Mouse (Mus musculus) embryonic fibroblast, embryonic 13.5 days (primary cell): ENCODE measurements around the gene Exosc8. TPM values are rescaled to one million over a fixed set of nuclear protein-coding genes. Genes with fewer than 3 reads are reported as not detected.
A peak's percentile ranks its signal among the peaks of the same experiment; 100 is the strongest.
"Not testable (repeated sequence)": the region's sequence is repeated elsewhere in the genome, so short reads cannot be mapped to it uniquely, and the experiment has no call there.

Experiments
- H3K27ac ChIP-seq: 2 replicates; pipeline ENCODE4 v1.5.1; 2012; ENCODE audit warnings: low read length, control low read depth, inconsistent platforms; ENCODE audit not compliant: insufficient read depth
- H3K4me1 ChIP-seq: 2 replicates; pipeline ENCODE4 v1.6.1; 2011; ENCODE audit warnings: low read length; ENCODE audit not compliant: control insufficient read depth, insufficient read depth
- H3K4me3 ChIP-seq: 2 replicates; pipeline ENCODE4 v1.5.1; 2011; ENCODE audit warnings: mild to moderate bottlenecking, control low read depth, low read length; ENCODE audit not compliant: insufficient read depth
- CTCF ChIP-seq: IDR thresholded peaks from 2 replicates; pipeline ENCODE4 v1.5.1; 2011; ENCODE audit warnings: mild to moderate bottlenecking, control low read depth, low read length, moderate library complexity, borderline replicate concordance; ENCODE audit not compliant: insufficient read depth
- POLR2A ChIP-seq: IDR thresholded peaks from 2 replicates; pipeline ENCODE4 v1.6.1; 2011; ENCODE audit warnings: low read depth, mild to moderate bottlenecking, control low read depth, low read length, moderate library complexity
- polyA plus RNA-seq: library from polyadenylated mRNA; stranded (reverse); fragments of >200 nt; gene quantifications from 2 replicates; pipeline ENCODE4 v1.2.4, GENCODE M21; 2011; ENCODE audit warnings: low read depth; ENCODE audit not compliant: missing spikeins, insufficient read length

Gene Exosc8
- 57.4 and 81.5 TPM in 2 replicates for polyA plus RNA-seq

DNA sequence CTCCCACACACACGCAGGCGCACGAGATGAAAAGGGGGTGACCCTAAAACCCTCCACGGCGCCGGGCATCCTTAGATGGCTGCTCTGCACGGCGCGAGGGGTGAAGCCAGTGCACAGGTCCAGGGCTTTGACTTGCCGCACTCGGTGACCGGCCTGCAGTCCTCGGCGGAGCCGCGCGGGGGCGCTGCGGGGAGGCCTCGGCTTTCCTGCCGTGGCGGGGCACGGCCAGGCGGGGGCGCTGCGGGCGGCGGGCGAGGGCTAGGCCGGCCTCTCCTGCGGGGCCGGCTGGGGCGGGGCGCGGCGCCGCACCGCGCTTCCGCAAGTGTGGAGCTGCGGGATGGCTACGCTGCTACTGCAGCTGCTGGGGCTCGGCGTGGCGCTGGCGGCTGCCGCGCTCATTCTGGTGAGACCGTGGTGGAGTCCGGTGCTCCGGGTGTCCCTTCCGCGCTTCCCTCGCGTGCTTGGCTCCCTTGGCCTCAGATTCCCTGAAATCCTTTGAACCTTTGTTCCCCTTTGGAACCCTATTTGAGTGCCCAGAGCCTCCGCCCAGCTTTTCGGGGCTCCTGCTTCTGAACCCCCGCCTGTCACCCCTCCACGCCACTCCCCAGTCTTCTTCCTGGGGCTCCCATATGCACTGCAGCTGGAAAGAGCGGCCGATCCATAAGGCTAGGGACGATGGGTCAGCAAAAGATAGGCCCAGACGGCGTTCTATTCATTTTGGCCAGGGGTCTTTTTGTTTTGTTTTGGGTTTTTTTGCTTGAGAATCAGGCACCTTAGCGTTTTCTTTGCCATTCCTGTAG lies at the start of gene Exosc8, which contains the start of gene Alg5:
Gene Exosc8 (minus strand): TSS at position 147 of the 800 bp plus-strand sequence.
Gene Alg5 (plus strand): TSS at position 293 of the 800 bp plus-strand sequence.
- H3K4me3 ChIP-seq = peak within 1 kb of the TSS; percentile 96
- peaks cover 4% of the 10 kb centered on the region; the same call in 1 of the 2 replicates for H3K4me1 ChIP-seq
- H3K27ac ChIP-seq = peak within 1 kb of the TSS; percentile 95
- peak; percentile 80 for TF ChIP-seq CTCF
- TF ChIP-seq POLR2A = peak; percentile 90

DNA sequence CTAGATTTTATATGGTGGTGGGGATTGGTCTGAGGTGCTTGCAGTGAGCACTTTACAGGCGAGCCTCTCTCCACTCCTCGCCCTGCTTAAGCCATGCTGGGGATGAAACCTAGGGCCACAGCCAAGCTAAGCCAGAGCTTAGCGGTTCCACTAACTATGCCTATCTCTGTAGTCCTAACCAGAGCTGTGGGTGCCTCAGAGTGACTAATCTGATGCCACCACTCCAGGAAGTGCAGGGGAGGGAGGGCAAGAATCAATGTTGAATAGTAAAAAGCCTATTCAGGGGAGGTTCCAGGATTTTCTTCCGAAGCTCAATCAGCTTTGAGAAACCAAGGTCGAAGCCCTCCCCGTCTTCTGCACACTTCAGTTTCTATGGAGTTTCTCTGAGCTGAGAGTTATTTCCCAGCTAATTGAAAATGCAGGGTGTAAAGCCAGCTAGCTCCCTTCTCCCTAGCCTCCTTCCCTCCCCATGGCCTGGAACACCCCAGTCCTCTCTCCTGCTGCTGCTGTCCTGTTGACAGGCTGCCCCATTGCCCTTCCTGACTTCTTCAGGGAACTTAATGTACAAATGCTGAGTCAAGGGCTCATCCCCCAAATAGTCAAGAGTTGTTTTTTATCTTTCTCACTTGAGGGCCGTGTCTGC lies 40.9 kb upstream of the Exosc8 start:
- Histone ChIP-seq H3K4me1 (no peaks in the 10 kb centered on the region), H3K4me3 (no peak overlapping the region), H3K27ac (no peak overlapping the region)
- no peak for TF ChIP-seq CTCF
- TF ChIP-seq POLR2A = no peak

DNA sequence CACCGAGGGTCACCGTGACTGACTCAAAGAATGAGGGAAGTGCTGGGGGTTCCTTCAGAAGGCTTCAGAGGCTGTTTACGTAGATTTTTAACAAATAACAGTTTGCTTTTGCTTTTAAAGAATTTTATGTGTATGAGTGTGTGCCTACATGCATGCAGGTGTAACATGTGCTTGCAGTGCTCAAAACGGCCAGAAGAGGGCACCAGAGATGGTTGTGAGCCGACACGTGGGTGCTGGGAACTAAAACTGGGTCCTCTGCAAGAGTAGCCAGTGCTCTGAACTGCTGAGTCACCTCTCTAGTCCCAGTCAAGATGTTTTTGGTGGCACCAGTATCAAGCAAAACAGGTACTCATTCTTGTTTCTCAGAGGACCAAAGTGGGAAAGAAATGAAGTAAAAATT lies 38.4 kb upstream of the Exosc8 start:
- no peaks in the 10 kb centered on the region for H3K4me1 ChIP-seq
- H3K27ac ChIP-seq = no peak overlapping the region
- no peak for TF ChIP-seq POLR2A
- no peak for TF ChIP-seq CTCF
- H3K4me3 ChIP-seq = no peak overlapping the region

DNA sequence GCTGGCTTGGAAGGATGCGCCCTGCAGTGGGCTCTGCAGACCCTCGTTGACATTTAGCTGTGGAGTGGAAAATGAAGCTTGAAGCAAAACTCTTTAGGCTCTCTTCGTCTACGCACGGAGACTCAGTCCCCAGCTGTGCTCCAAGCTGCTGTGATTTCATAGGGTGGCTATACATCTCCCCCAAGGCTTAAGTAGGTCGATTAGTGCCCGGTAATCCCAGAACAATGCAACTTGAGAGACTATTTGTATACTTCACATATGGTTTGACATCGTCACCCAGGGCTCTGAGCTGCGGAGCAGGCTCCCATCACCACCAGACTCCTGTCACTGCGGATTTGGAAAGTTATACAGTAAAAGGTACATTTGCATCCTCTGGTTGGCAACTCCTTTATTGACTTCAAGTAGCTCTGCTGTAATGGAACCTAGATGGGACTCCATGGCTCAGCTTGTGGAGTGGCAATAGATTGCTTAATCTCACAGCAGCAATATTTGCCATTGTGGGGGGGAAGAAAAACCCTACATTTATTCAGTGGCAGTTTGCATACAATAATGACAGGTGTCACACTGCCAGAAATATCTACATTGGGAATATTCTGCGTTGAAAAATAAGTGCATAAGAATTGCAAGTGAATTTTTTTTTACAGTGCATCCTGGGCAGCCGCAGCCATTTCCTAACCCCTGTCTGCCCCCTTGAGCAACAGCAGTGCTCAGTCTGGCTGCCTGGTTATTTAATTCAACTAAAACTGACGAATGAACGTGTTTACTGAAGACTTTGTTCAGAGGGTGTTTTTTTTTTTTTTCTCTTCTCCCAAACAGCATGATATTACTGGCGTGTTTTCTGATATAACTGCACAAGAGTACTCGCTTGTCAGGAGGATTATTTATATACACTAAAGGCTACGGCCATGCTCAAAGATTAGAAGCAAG lies 34.4 kb upstream of the Exosc8 start:
- Histone ChIP-seq H3K4me3 (no peak overlapping the region), H3K27ac (no peak overlapping the region), H3K4me1 (no peaks in the 10 kb centered on the region)
- TF ChIP-seq CTCF (no peak), POLR2A (no peak)

DNA sequence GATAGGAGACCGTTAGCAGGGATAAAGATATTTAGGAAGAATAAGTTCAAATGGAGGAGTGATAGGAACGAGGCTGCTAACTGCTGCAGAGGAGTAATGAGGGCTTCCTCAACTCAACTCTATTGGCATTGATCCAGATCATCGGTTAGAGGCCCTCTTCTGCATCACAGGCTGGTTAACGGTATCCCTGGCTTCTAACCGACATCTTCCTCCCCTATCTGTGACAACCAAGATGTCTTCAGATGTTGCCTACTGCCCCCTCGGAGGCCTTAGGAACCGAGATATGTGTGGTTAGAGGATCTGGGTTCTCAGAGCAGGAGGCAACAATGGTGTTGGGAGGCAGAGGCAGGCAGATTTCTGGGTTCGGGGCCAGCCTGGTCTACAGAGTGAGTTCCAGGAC lies 33.4 kb upstream of the Exosc8 start:
- TF ChIP-seq CTCF = no peak

DNA sequence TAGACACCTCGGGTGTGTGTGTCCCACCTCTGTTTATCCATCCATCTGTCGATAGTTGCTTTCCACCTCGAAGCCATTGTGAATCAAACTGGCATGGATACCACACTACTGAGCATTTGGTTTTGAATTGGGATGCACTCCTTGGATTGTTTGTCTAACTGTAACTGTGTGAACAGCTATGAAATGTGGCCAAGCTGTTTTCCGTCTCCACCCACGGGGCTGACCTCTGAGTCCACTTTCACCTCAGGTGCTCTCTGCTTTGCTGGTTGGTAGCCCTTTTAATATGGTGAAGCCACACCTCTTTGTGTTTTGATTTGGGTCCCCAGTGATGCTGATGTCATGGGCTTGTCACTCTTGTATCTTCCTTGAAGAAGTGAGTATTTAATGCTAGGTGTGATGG lies 31.6 kb upstream of the Exosc8 start:
- Histone ChIP-seq H3K4me3 (no peak overlapping the region), H3K27ac (no peak overlapping the region), H3K4me1 (no peaks in the 10 kb centered on the region)
- no peak for TF ChIP-seq CTCF
- no peak for TF ChIP-seq POLR2A

More for the DNA sequence above, 33.4 kb upstream of the Exosc8 start:
- no peaks in the 10 kb centered on the region for H3K4me1 ChIP-seq
- H3K4me3 ChIP-seq = no peak overlapping the region
- H3K27ac ChIP-seq = no peak overlapping the region

DNA sequence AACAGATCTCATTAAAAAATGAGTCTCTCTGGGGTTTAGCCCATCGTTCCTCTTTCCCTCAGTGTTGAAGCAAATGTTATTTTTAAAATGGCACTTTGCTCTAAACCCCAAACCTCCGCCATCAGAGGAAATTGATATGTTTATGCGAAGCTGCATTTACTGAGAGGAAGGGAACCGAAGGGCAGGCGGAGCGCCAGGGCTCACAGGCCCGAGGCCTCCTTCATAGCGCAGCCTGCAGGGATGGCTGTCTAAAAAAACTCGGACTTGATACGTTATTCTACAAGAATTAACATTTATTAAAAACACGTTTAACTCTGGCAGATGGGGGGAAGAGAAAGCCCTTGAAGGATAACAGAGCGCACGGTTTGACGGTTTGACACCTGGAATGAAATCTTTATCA lies 30.8 kb upstream of the Exosc8 start:
- TF ChIP-seq POLR2A (no peak), CTCF (no peak)
- no peak overlapping the region for H3K4me3 ChIP-seq
- no peak overlapping the region for H3K27ac ChIP-seq
- H3K4me1 ChIP-seq = no peaks in the 10 kb centered on the region

DNA sequence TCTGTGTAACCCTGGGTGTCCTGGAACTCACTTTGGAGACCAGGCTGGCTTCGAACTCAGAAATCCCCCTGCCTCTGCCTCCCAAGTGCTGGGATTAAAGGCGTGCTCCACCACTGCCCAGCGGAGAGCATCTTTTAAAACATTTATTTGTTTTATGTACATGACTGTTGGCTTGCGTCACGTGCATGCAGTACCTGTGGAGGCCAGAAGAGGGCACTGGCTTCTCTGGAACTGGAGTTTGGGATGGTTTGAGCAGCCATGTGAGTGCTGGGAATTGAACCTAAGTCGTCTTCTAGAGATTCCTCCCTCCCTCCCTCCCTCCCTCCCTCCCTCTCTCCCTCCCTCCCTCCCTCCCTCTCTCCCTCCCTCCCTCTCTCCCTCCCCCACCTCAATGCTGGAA lies 30.3 kb upstream of the Exosc8 start:
- peak; percentile 31; the same call in 1 of the 2 replicates for TF ChIP-seq CTCF
- not testable (repeated sequence) for H3K27ac ChIP-seq, H3K4me1 ChIP-seq, H3K4me3 ChIP-seq

DNA sequence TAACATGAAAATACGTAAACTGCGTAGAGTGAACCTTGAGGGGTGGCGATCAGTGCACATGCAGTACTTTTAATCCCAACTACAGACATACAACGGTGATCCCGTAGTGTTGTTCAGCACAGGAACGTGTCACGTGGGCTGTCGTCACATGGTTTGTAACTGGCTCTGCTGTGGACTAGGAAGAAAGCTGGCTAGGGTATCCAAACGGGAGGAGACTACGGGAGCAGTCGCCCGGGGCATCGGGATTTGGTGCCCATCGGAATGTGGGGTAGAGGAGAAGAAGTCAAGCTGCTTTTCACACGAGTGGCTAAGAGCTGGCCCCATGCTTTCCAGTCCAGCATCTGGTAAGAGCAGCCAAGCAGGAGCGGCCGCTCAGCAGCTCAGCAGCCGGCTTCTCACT lies 29.2 kb upstream of the Exosc8 start:
- H3K4me3 ChIP-seq = peak overlapping the region; percentile 17; the same call in 1 of the 2 replicates
- no peak overlapping the region for H3K27ac ChIP-seq
- TF ChIP-seq CTCF (no peak), POLR2A (peak; percentile 23; the same call in 1 of the 2 replicates)
- H3K4me1 ChIP-seq = no peaks in the 10 kb centered on the region
